Mouse (Mus musculus) myocyte (in vitro differentiated cells): ENCODE results near the gene Ugt1a6a.

Experiments
- CEBPB ChIP-seq: IDR thresholded peaks from 2 replicates; pipeline ENCODE4 v1.6.1; 2011; ENCODE audit warnings: mild to moderate bottlenecking, moderate library complexity; ENCODE audit not compliant: poor library complexity, insufficient read depth, severe bottlenecking
- E2F4 ChIP-seq: IDR thresholded peaks from one replicate; pipeline ENCODE4 v1.6.1; 2011; ENCODE audit warnings: mild to moderate bottlenecking, control low read depth, moderate library complexity; ENCODE audit not compliant: insufficient read depth
- POLR2A ChIP-seq: IDR thresholded peaks from one replicate; pipeline ENCODE4 v1.6.1; 2011; ENCODE audit warnings: low read depth, mild to moderate bottlenecking, control low read depth, moderate library complexity; ENCODE audit not compliant: insufficient read length
- POLR2AphosphoS2 ChIP-seq: IDR thresholded peaks from one replicate; pipeline ENCODE4 v1.6.1; 2011; ENCODE audit warnings: low read depth, control low read depth; ENCODE audit not compliant: insufficient read length
- REST ChIP-seq: IDR thresholded peaks from one replicate; pipeline ENCODE4 v1.6.1; 2011; ENCODE audit warnings: mild to moderate bottlenecking, control low read depth, moderate library complexity; ENCODE audit not compliant: insufficient read depth, insufficient read length
- TCF12 ChIP-seq: IDR thresholded peaks from one replicate; pipeline ENCODE4 v1.6.1; 2011; ENCODE audit warnings: mild to moderate bottlenecking, control low read depth; ENCODE audit not compliant: poor library complexity, insufficient read depth, severe bottlenecking
- USF1 ChIP-seq: IDR thresholded peaks from one replicate; pipeline ENCODE4 v1.6.1; 2011; ENCODE audit warnings: low read depth, mild to moderate bottlenecking, control low read depth, moderate library complexity

- TF ChIP-seq TCF12 (no peak), E2F4 (no peak), USF1 (no peak), POLR2A (no peak), POLR2AphosphoS2 (no peak), REST (no peak), CEBPB (no peak)
Measured at GRCm38 (mm10) chr1:88263778-88264177, 129.2 kb downstream of the Ugt1a6a start.
